Mouse (Mus musculus) telencephalon, adult 2 months (tissue): ENCODE data around the gene Lce3d.

Experiments
- DNase-seq: peaks from one replicate; pipeline ENCODE4 v3.0.0-alpha.2; 2011; ENCODE audit warnings: low read depth, low spot score

Lce3d gene

DNA sequence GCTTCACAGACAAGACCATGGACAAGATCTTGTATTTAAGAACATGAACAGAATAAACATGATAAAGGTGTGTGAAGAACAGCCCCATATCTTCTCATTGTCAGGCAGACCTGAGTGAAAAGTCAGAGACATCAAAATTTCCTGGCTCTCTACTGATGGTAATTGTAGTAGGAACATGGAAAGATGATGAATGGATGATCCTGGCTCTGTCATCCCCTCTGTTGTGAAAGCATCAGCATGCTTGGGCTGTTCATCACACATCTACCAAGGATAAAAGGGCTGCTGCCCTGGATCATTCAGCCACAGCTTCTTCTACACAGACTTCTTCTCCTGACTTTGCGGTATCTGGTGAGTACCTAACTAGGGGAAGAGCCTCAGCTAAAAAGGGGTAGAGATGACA is at the start of gene Lce3d:
Lce3d (plus strand) TSS at position 301 of the 400 bp plus-strand sequence.
- DNase-seq, result no peak

DNA sequence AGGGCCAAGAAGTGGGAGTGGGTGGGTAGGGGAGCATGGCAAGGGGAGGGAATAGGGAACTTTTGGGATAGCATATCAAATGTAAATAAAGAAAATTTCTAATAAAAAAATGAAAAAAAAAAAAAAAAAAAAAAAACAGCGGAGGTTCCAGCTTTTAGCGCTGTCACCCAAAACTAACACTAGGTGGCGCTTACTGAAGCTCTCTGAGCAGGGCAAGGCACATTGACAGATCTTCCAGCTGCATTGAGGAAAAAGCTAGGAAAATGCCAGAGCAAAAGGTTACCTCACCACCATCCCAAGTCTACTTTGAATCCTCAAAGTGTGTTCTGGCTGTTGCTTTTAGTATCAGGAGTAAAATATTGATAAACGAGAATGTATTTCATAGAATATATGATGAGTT is 49.6 kb upstream of the Lce3d start:
- peak; percentile 6 for DNase-seq

DNA sequence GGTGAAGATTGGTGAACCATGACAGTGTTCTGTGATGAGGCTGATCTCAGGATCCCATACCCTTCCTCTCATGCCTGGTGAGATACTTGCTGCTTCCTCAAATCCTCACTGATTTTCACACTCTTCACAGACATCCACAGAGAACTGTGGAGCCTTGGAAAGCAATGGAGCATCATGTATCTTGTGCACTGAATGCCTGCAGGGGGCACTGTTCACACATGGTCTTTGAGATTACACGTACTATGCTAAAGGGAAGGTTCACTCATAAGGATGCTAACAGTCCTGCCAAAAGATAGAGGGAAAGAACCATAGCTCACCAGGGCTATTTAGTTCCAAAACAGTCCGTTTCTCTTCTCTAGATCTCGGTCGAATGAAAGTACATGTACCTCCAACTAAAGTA is 36.8 kb upstream of the Lce3d start:
- DNase-seq, result no peak

DNA sequence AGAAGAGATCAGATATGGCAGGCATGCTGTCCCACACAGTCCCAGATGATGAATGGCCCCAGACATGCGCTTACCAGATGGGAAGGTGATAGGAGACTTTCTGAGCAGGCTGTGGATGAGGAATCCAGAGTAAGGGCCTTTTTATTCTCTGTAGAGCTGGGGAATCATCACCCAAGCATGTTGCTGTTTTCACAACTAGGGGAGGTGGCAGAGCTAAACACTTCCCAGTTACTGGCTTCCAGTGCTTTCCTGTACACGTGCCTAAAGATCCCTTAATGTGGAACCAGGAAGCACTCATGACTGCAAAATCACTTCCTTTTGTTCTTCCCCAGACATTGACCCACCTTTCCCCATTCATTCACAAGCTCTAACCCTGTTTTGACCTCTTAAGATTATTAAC is 31.1 kb upstream of the Lce3d start, which contains the start of gene Lce3a:
Lce3a (minus strand) TSS at position 101 of the 400 bp plus-strand sequence.
- no peak for DNase-seq

DNA sequence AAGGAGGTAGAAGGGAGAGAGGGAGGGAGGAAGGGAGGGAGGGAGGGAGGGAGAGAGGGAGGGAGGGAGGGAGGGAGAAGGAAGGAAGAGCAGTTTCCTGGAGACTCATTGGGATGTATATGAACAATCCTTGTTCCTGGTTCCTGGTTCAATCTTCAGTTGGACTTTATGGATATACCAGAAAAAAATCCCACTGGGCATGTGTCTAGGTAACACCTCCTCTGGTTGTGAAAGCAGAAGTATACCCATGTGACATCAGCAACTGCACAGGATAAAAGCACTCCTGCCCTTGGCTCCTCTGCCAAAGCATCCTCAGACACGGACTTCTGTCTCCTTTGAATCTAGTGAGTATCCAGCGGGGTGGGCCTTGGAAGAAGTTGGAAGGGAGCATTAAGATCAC is 24.5 kb upstream of the Lce3d start, which contains the start of gene Lce3b:
Lce3b (plus strand) TSS at position 301 of the 400 bp plus-strand sequence.
- no peak for DNase-seq

DNA sequence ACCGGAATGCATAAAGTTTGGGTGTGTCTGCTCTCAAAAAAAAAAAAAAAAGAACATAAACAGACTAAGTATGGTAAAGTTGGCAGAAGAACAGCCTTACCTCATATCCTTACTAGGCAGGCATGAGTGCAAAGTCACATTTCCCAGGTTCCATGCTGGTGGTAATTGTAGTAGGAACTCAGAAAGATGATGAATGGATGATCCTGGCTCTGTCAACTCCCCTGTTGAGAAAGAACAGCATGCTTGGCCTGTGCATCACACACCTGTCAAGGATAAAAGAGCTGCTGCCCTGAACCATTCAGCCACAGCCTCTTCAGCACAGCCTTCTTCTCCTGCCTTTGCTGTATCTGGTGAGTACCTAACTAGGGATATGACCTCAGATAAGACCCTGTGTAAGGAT is 13.0 kb upstream of the Lce3d start, which contains the start of gene Lce3c:
Lce3c (plus strand) TSS at position 301 of the 400 bp plus-strand sequence.
- DNase-seq, result no peak

DNA sequence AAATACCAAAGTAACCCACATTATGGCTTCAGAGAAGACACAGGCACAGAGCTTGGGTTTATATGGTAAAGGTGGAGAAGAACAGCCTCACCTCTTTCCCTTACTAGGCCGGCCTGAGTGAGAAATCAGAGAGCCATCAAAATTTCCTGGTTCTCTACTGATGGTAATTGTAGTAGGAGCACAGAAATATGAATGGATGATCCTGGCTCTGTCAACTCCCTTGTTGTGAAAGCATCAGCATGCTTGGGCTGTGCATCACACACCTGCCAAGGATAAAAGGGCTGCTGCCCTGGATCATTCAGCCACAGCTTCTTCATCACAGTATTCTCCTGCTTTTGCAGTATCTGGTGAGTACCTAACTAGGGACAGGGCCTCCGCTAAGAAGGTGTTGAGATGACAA is 9.6 kb downstream of the Lce3d start, which contains the start of gene Lce3e:
Lce3e (plus strand) TSS at position 301 of the 400 bp plus-strand sequence.
- DNase-seq, result no peak

DNA sequence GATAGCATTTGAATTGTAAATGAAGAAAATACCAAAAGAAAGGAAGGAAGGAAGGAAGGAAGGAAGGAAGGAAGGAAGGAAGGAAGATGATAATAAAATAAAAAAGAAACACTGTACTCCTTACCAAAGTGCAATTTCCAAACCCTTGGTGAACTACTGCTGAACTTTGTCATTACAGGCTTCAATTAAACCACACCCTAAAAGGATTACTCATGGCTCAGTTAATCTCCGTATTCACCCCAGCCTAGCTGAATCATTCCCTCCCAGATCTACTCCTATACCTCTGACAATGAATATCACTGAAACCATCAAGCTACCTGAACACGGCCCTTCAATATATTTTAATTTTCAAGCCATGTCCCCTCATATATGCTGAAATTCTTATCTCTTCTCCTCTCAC is 21.3 kb downstream of the Lce3d start:
- no peak for DNase-seq

DNA sequence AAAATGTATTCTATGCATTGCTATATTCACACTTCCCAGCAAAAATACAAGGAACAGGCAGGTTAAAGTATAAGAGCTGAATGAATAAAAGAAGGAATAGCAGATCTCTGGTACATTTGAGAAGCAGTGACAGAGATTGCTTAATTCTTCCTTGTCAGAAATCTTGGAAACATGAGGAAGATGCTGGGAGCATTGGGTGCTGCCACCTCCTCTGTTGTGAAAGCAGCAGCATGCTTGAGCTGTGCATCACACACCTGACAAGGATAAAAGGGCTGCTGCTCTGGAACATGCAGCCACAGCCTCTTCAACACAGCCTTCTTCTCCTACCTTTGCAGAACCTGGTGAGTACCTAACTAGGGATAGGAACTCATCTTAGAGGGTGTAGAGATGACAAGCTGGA is 34.7 kb downstream of the Lce3d start, which contains the start of gene Lce3f:
Lce3f (plus strand) TSS at position 301 of the 400 bp plus-strand sequence.
- DNase-seq, result no peak

DNA sequence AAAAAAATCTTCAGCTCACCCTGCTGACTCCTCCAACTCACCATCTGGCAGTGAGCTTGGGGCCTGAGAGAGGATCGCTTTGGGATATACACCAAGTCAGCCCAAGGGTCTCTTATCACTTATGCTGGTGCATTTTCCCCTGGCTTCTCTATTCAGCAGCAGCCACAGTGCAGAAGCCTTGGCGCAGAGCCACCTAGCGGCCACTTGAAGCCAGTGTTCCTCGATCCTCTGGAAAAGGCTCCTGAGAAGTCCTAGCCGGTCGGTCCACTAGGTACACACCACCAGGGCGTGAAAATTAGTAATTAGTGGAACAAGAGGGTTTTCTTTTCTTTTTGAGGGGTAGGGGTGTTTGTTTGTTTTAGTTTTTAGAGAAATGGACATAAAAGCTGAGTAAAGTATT is 41.5 kb downstream of the Lce3d start:
- peak; percentile 41 for DNase-seq

DNA sequence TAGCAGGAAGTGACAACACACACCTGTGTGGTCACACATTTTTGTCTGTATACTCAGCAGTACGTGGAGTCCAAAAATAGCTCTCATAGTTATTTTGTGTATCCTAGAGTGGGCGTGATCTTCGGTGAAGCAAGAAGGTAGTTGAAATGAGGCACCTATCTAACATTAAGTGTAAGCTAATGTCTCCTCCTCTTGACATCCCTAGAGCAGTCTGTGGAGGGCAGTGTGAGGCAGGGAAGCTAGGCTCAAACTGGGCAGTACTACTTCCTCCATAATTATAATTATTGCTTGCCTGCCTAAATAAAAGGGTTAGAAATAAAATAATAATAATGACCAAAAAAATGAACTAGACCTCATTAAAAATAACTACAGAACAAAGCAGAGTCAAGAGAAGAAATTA is 43.4 kb downstream of the Lce3d start:
- no peak for DNase-seq

DNA sequence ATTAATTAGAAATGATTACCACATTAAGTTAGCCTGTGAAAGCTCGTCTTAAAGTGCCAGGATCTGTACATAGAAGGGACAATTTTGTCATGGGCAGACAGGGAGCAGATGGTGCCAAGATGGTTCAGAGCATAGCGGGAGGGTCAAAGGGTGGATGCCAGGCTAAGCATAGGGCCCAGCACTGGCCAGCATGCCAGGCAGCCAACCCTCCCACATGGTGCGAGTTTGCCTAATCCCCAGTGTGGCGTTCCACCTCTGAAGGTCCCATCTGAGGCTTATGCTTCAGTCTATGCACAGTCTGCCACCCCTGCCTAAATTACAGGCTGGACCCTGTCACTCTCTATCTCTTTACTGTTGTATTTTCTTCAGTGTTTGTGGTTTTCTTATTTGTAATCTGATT is 45.7 kb downstream of the Lce3d start:
- DNase-seq, result no peak
